7 mouse cellular contexts compared by ENCODE assay signal in the genomic region with DNA sequence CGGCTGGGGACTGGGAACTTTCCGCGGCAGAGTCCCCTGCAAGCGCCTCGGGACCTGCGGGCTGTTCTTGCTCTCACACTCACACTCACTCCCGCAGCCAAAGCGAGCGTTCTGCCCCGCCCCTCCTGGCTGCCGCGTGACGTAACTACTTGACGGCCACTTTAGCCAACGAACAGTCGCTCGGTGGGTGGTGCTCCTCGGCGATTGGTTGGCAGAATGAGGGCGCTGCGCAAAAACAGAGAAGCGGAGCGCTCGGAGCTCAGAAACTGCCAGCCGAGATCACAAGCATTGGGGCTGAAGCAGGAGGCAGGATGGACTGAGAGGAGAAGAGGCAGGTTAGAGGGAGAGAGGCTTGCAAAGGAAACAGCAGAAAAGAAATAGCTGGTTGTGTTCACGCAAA. TPM values are rescaled to one million over a fixed set of nuclear protein-coding genes. Genes with fewer than 3 reads are reported as not detected.
A peak's percentile ranks its signal among the peaks of the same experiment; 100 is the strongest.
DNase-seq lines count a peak whose midpoint lies in the region; ATAC-seq and TF ChIP-seq lines count a peak whose summit lies in the region.

Gene Pcdh10 (plus strand): TSS at position 254 of the 400 bp plus-strand sequence.

- intact Hi-C loops in left cerebral cortex, postnatal 25 days (cut with DNase I) = no loop called here

- H3K4me3 ChIP-seq in embryonic facial prominence, embryonic 11.5 days (ENCODE audit: low read depth, low read length) = peak within 1 kb of the TSS; percentile 65

- peak; percentile 99 for DNase-seq in brain, embryonic 14.5 days (ENCODE audit: low read depth)
- DNase-seq in embryonic facial prominence, embryonic 11.5 days (ENCODE audit: low spot score) = peak; percentile 97
- DNase-seq in heart, adult 18-20 months = peak; percentile 89 to 91
- peak; percentile 86 for DNase-seq in kidney, adult 11 months
- peak; percentile 98 to 99 for DNase-seq in left cerebral cortex, postnatal 25 days (ENCODE audit: low spot score in 2 of 2)
- DNase-seq in right cerebral cortex, postnatal 4 days = peak; percentile 96

- TF ChIP-seq CTCF in brain, embryonic 14.5 days (IDR thresholded peaks at IDR 0.05; ENCODE audit: borderline replicate concordance, extremely low read depth, insufficient read depth, insufficient read length) = no peak

- ATAC-seq in embryonic facial prominence, embryonic 11.5 days (replicated peaks; ENCODE audit: insufficient number of reproducible peaks, low FRiP score, low TSS enrichment, low read depth) = peak; percentile 82
- ATAC-seq in megakaryocyte-erythroid progenitor cell, adult 5-6 weeks (replicated peaks; ENCODE audit: low FRiP score, low TSS enrichment, poor library complexity, severe bottlenecking) = peak; percentile 92

- peak; percentile 78; the same call in 1 of the 2 replicates for TF ChIP-seq POLR2A in brain, embryonic 14.5 days (IDR thresholded peaks at IDR 0.05; ENCODE audit: borderline replicate concordance, extremely low read depth, insufficient read depth, insufficient read length, poor library complexity, severe bottlenecking)

- H3K9ac ChIP-seq in embryonic facial prominence, embryonic 11.5 days (replicated peaks; ENCODE audit: low read length) = peak within 1 kb of the TSS; percentile 69

- no peaks in the 10 kb centered on the region for H3K36me3 ChIP-seq in embryonic facial prominence, embryonic 11.5 days (replicated peaks; ENCODE audit: control insufficient read depth, insufficient read depth, low read depth, low read length)

- WGBS in embryonic facial prominence, embryonic 11.5 days = under 1% methylated on average over 26 of the region's 26 CpGs

- H3K4me1 ChIP-seq in embryonic facial prominence, embryonic 11.5 days (ENCODE audit: control insufficient read depth, insufficient read depth, low read length) = no peaks in the 10 kb centered on the region; the same call in 1 of the 2 replicates

- H3K9me3 ChIP-seq in embryonic facial prominence, embryonic 11.5 days (replicated peaks; ENCODE audit: control insufficient read depth, low read length) = no peaks in the 10 kb centered on the region

- peaks cover 14% of the 10 kb centered on the region for H3K27me3 ChIP-seq in embryonic facial prominence, embryonic 11.5 days (ENCODE audit: control insufficient read depth, insufficient read depth, low read length)

- 0 out of 2 replicates have a peak within 1 kb of the TSS, but pooled peaks have one; percentile 35 for H3K27ac ChIP-seq in embryonic facial prominence, embryonic 11.5 days (replicated peaks; ENCODE audit: low read depth, low read length)

- H3K4me2 ChIP-seq in embryonic facial prominence, embryonic 11.5 days (ENCODE audit: low read depth, low read length) = peak within 1 kb of the TSS; percentile 96

RNA-seq across cellular contexts. Expression of gene Pcdh10, which starts in this region (rescaled TPM):
- polyA plus RNA-seq in brain, embryonic 14.5 days (2012; rRNA removed) = 40.7 and 73.4 TPM in 2 replicates
- polyA plus RNA-seq in embryonic facial prominence, embryonic 11.5 days (2014; fragmentation: Nextera tagmentation; extraction: Ambion mirVana) = 6.4 and 11.0 TPM in 2 replicates
- total RNA-seq in heart, adult 18-20 months (2021) = under 1 TPM in 1 of 2 experiments, not detected in 1; 0.05 TPM
- 100 to 1,000 TPM; 174 to 201 TPM for total RNA-seq in left cerebral cortex, postnatal 25 days (2021)
- not detected in 2 replicates for total RNA-seq in megakaryocyte-erythroid progenitor cell, adult 5-6 weeks (2014; fragmentation: Nextera tagmentation)
- 0.11 TPM in 1 of 2 replicates, not detected in the other for total RNA-seq in megakaryocyte-erythroid progenitor cell, adult 5-6 weeks (2017)

Comparison
In these comparisons a context has a peak if more than half of its experiments do, and no peak if none do; other contexts are left out.
1. Peak in every context shown above with its lines: DNase-seq, ATAC-seq, H3K4me3 ChIP-seq and H3K27ac ChIP-seq.
2. RNA of gene Pcdh10 (total RNA-seq): 174 to 201 TPM in left cerebral cortex, postnatal 25 days; 0.05 TPM in heart, adult 18-20 months and 0.11 TPM in megakaryocyte-erythroid progenitor cell, adult 5-6 weeks; every median in the first group is over 100 times any median in the second.
3. Peak in DNase-seq in heart, adult 18-20 months; RNA of the gene not detected or under 1 TPM.
4. Peak in ATAC-seq in megakaryocyte-erythroid progenitor cell, adult 5-6 weeks; RNA of the gene not detected or under 1 TPM.